Mouse (Mus musculus) bone marrow macrophage, adult 2 months (primary cell): Measurements from ENCODE around the gene Ddx55.

ENCODE experiments used
- CTCF ChIP-seq: IDR thresholded peaks from 2 replicates; pipeline ENCODE4 v1.5.1; 2012; ENCODE audit warnings: low read depth, mild to moderate bottlenecking, low read length, moderate library complexity
- POLR2A ChIP-seq: IDR thresholded peaks from 2 replicates; pipeline ENCODE4 v1.6.1; 2012; ENCODE audit warnings: mild to moderate bottlenecking, low read depth, low read length, borderline replicate concordance

DNA sequence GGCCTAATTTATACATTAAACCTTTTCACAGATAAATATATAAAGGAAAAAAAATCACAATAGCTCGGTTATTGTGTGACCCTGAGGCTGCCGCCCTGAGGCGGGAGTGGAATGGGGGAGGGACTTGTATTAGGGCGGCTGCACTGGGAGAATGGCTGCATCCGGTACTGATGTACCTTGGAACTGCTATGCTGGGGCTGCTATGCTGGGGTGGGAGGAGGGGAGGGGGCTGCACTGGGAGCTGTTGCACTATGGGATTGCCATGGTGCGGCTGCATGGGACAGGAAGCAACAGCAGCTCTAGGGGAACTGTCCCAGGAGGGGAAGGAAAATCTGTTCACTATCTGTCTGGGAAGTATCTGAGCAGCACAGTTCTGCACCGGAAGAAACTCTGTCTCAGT, 20.2 kb upstream of the Ddx55 start:
- no peak for TF ChIP-seq POLR2A
- TF ChIP-seq CTCF = no peak
